Mouse (Mus musculus): ENCODE measurements around the gene Akap13. TPM values are rescaled to one million over a fixed set of nuclear protein-coding genes. Genes with fewer than 3 reads are reported as not detected.

Akap13 gene
- total and polyA plus RNA-seq, 3 experiments = 11.4 to 32.5 (median 27.7) TPM

DNA sequence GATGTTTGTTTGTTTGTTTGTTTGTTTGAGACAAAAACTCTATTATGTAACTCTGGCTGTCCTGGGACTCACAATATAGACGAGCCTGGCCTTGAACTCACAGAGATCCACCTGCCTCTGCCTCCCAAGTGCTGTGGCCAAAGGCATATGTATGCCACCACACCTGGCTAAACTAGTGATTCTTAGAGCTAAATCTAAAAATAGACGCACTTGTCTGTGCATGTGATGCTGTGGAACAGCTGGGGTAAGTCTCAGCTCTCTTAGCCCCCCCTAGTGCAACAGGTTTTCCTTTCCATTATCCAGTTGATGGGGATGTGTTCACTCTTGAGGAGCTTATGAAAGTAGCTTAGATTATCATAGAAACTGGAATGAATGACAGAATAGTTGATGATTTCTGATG, 22.7 kb downstream of the Akap13 start (continued):
- TF ChIP-seq PAX5 (IDR thresholded peaks at IDR 0.05; ENCODE audit: low read length) = no peak
- TF ChIP-seq RAD21 (IDR thresholded peaks at IDR 0.05; ENCODE audit: low read depth, low read length) = no peak; the same call in none of the 2 replicates
- TF ChIP-seq ZMIZ1 (IDR thresholded peaks at IDR 0.05; ENCODE audit: low read depth, low read length) = no peak
- TF ChIP-seq MAX (IDR thresholded peaks at IDR 0.05; ENCODE audit: low read length) = no peak
- 0 out of 2 replicates have a peak, but pooled peaks have one; percentile 13 for TF ChIP-seq ETS1 (conservative IDR thresholded peaks at IDR 0.05; ENCODE audit: low read depth, low read length)
- no peak for TF ChIP-seq EP300 (IDR thresholded peaks at IDR 0.05; ENCODE audit: low read length)
- TF ChIP-seq CHD1 (IDR thresholded peaks at IDR 0.05; ENCODE audit: low read depth, low read length) = no peak
- no peak for TF ChIP-seq NRF1 (IDR thresholded peaks at IDR 0.05; ENCODE audit: low read depth, low read length)

DNA sequence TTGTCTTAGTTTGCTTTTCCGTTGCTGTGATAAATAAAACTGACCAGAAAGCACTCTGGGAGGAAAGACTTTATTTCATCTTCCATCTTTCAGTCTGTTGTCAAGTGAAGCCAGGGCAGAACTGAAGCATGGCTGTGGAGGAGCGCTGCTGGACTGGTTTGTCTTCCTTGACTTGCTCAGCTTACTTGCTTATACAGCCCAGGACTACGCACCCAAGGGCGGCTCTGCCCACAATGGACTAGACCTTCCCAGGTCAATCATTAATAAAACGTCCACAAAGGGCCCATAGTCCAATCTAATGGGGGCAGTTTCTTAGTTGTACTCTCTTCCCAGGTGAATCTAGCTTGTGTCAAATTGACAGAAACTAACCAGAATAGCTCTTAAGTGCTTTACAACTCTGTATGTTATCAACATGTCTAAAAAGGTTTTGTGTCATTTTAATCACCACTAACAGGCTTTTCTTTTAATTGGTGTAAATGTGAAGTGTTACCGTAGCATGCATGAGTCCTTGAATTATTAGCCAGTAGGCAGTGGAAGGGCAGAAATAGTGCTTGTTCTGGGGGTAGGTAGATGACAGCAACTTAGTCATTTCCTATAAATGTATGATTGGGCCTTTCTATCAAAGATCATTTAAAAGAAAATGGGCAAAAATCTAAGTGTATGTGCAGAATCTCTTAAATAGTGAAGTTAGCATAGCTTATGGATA, 25.5 kb downstream of the Akap13 start:
- Histone ChIP-seq H3K27ac (ENCODE audit: insufficient read depth, low read depth) (no peak overlapping the region), H3K27me3 (replicated peaks) (no peaks in the 10 kb centered on the region), H3K36me3 (replicated peaks in 1 of 2; ENCODE audit: control insufficient read depth in 1 of 2, insufficient read depth in 1 of 2, low read length in 1 of 2) (peaks cover 0 to 28% of the 10 kb centered on the region in 2 experiments), H3K79me2 (replicated peaks; ENCODE audit: control insufficient read depth, extremely low read depth, insufficient read depth, poor library complexity, severe bottlenecking) (no peaks in the 10 kb centered on the region; the same call in 1 of the 2 replicates), H3K4me1 (ENCODE audit: control insufficient read depth in 1 of 2, insufficient read depth in 2 of 2) (peaks cover 0 to 22% of the 10 kb centered on the region in 2 experiments; a peak in 2 of 4 replicates), H3K4me2 (ENCODE audit: insufficient read depth, low read depth, poor library complexity, severe bottlenecking) (no peak overlapping the region), H3K9me3 (replicated peaks; ENCODE audit: low read length) (no peaks in the 10 kb centered on the region), H3K4me3 (replicated peaks in 1 of 3; ENCODE audit: low read depth in 2 of 3, low read length in 2 of 3, poor library complexity in 1 of 3) (no peak overlapping the region), H3K9ac (ENCODE audit: insufficient read depth, low read depth) (no peak overlapping the region)
- no peak for DNase-seq (ENCODE audit: extremely low read depth)
- in situ Hi-C loops (cut with MboI; ENCODE audit: low pct_ligation_motif_present, low pct_unique_long_range_greater_than_20kb, low sequenced_read_pairs) (no loop called here), dilution Hi-C loops (cut with MboI; ENCODE audit: extremely low pct_ligation_motif_present, extremely low pct_unique_long_range_greater_than_20kb, low sequenced_read_pairs) (no loop called here)
- TF ChIP-seq EP300 (IDR thresholded peaks at IDR 0.05; ENCODE audit: low read length) (no peak), USF2 (conservative IDR thresholded peaks at IDR 0.05; ENCODE audit: low read depth, low read length) (no peak), ZNF384 (IDR thresholded peaks at IDR 0.05; ENCODE audit: low read depth, low read length) (no peak), USF1 (IDR thresholded peaks at IDR 0.05; ENCODE audit: low read depth, low read length) (no peak), JUND (conservative IDR thresholded peaks at IDR 0.05; ENCODE audit: low read depth, low read length) (no peak), MAX (IDR thresholded peaks at IDR 0.05; ENCODE audit: low read length) (no peak), KAT2A (IDR thresholded peaks at IDR 0.05; ENCODE audit: insufficient replicate concordance, low read length) (no peak), NRF1 (IDR thresholded peaks at IDR 0.05; ENCODE audit: low read depth, low read length) (no peak), POLR2AphosphoS2 (IDR thresholded peaks at IDR 0.05; ENCODE audit: low read depth, low read length) (no peak), MXI1 (IDR thresholded peaks at IDR 0.05; ENCODE audit: low read depth, low read length) (no peak)

DNA sequence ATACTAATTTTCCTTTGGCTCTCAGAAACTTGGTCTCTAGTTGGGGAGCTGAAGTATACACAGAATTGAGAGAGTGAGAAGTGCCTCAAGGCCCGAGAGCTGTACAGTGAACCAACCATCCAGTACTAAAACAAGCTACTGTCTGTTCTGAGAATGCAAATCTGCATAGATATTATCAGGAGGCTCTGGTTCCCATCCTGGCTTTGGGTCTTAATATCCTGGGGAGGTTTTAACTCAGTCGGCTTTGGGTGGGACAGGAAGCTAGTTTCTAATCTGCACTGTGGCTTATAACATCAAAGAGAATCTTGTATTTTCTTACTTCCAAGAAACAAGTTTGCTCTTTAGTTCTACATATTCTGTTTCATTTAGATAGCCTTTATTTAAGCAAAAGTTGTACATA, 30.7 kb downstream of the Akap13 start:
- in situ Hi-C loops (cut with MboI; ENCODE audit: low pct_ligation_motif_present, low pct_unique_long_range_greater_than_20kb, low sequenced_read_pairs) = no loop called here
- no peak for DNase-seq (ENCODE audit: extremely low read depth)
- dilution Hi-C loops (cut with MboI; ENCODE audit: extremely low pct_ligation_motif_present, extremely low pct_unique_long_range_greater_than_20kb, low sequenced_read_pairs) = no loop called here

More for the DNA sequence above, 30.7 kb downstream of the Akap13 start:
- H3K4me1 ChIP-seq (ENCODE audit: control insufficient read depth in 1 of 2, insufficient read depth in 2 of 2) = peaks cover 0 to 9% of the 10 kb centered on the region in 2 experiments; a peak in 2 of 4 replicates
- no peak for TF ChIP-seq ZC3H11A (IDR thresholded peaks at IDR 0.05; ENCODE audit: low read depth, low read length)
- no peak for TF ChIP-seq USF1 (IDR thresholded peaks at IDR 0.05; ENCODE audit: low read depth, low read length)
- no peak for TF ChIP-seq TBP (conservative IDR thresholded peaks at IDR 0.05; ENCODE audit: low read depth, low read length)
- no peak for TF ChIP-seq SIN3A (IDR thresholded peaks at IDR 0.05; ENCODE audit: low read length)
- TF ChIP-seq CHD2 (IDR thresholded peaks at IDR 0.05; ENCODE audit: low read length) = no peak
- TF ChIP-seq GABPA (IDR thresholded peaks at IDR 0.05; ENCODE audit: insufficient replicate concordance, low read depth, low read length) = no peak
- TF ChIP-seq CTCF (conservative IDR thresholded peaks at IDR 0.05 in 1 of 2, IDR thresholded peaks at IDR 0.05 in 1 of 2; ENCODE audit: low read depth in 2 of 2, low read length in 2 of 2) = no peak
- TF ChIP-seq NELFE (IDR thresholded peaks at IDR 0.05; ENCODE audit: low read depth, low read length) = no peak
- no peak for TF ChIP-seq RCOR1 (conservative IDR thresholded peaks at IDR 0.05; ENCODE audit: low read depth, low read length)
- no peak for TF ChIP-seq MAX (IDR thresholded peaks at IDR 0.05; ENCODE audit: low read length)
- TF ChIP-seq USF2 (conservative IDR thresholded peaks at IDR 0.05; ENCODE audit: low read depth, low read length) = no peak
- TF ChIP-seq PAX5 (IDR thresholded peaks at IDR 0.05; ENCODE audit: low read length) = no peak
- TF ChIP-seq JUND (conservative IDR thresholded peaks at IDR 0.05; ENCODE audit: low read depth, low read length) = no peak
- TF ChIP-seq IRF4 (IDR thresholded peaks at IDR 0.05; ENCODE audit: low read depth, low read length) = no peak
- H3K9ac ChIP-seq (ENCODE audit: insufficient read depth, low read depth) = no peak overlapping the region
- no peaks in the 10 kb centered on the region for H3K9me3 ChIP-seq (replicated peaks; ENCODE audit: low read length)
- H3K36me3 ChIP-seq (replicated peaks in 1 of 2; ENCODE audit: control insufficient read depth in 1 of 2, insufficient read depth in 1 of 2, low read length in 1 of 2) = peaks cover 0 to 12% of the 10 kb centered on the region in 2 experiments
- no peak overlapping the region for H3K4me2 ChIP-seq (ENCODE audit: insufficient read depth, low read depth, poor library complexity, severe bottlenecking)
- H3K79me2 ChIP-seq (replicated peaks; ENCODE audit: control insufficient read depth, extremely low read depth, insufficient read depth, poor library complexity, severe bottlenecking) = no peaks in the 10 kb centered on the region; the same call in 1 of the 2 replicates
- no peak overlapping the region for H3K4me3 ChIP-seq (replicated peaks in 1 of 3; ENCODE audit: low read depth in 2 of 3, low read length in 2 of 3, poor library complexity in 1 of 3)
- H3K27ac ChIP-seq (ENCODE audit: insufficient read depth, low read depth) = no peak overlapping the region
- H3K27me3 ChIP-seq (replicated peaks) = no peaks in the 10 kb centered on the region
